Mouse (Mus musculus): ENCODE results near the gene Phf3.
"Not testable (repeated sequence)": the region's sequence is repeated elsewhere in the genome, so short reads cannot be mapped to it uniquely, and the experiment has no call there.

Phf3 gene

DNA sequence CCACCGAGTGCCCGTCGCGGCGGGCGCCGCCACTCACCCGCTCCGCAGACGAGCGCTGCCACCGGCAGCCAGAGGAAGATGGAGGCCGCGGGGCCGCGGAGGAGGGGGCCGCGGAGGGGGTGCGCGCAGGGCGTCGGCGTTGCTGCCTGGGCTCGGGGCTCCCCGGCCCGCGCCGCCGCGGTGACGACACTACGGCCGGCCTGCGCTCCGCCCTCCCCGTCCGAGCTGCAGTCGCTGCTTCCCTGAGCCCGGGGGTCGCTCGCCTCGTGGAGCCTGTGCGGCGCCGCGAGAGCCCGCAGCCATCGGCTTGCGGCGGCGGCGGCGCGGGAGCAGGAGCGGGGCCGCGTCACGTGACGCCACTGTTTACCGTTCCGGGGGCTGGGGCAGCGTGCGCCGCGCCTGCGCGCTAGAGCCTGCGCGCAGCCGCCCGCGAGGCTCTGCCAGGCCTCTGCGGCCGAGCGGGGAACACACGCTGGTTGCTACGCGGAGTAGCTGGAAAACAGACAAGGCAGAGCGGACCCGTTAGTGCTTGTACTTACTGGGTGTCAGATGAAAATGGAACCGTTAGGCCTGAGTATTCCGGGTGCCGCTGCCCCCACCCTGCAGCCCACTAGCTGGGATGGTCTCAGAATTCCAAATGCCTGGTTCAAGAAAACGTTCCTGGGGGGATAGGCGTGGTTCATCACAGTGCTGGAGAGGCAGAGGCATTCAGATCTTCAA is at the start of gene Phf3:
Gene Phf3 (minus strand): TSS at position 381 of the 720 bp plus-strand sequence.
- DNase-seq (ENCODE audit: low read depth, low spot score): peak; percentile 93

DNA sequence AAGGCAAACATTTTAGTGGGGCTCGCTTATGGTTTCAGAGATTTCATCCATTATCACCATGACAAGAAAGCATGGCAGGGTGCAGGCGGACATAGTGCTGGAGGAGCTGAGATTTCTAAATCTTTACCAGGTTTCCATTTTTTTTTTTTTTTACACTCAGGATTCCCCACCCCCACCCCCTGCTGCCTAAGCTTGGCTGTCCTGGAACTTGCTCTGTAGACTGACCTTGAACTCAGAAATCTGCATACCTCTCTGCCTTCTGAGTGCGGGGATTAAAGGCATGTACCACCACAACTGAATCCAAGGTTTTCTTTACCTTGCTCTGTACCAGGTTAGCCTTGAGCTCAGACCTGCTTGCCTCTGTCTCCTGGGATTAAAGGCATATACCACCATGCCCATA is 48.5 kb upstream of the Phf3 start:
- no peak for DNase-seq (ENCODE audit: low read depth, low spot score)

DNA sequence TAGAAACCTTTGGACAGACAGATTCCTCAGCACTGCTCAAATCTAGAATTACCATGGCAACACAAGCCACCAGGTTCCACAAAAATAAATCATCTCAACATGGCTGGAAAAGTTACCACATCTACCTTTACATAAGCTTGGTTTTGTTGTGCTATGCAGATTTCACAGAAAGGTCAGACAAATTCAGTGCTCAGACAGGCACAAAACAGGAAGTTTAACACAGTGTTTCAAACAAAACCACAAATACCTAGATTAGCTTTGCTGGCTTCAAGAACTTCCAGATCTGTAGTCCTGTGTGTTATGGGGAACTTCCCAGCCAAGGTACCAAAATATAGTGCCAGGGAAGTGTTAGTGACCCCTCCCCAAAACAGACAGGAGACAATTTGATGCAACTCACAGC is 47.5 kb upstream of the Phf3 start:
- no peak for DNase-seq (ENCODE audit: low read depth, low spot score)

DNA sequence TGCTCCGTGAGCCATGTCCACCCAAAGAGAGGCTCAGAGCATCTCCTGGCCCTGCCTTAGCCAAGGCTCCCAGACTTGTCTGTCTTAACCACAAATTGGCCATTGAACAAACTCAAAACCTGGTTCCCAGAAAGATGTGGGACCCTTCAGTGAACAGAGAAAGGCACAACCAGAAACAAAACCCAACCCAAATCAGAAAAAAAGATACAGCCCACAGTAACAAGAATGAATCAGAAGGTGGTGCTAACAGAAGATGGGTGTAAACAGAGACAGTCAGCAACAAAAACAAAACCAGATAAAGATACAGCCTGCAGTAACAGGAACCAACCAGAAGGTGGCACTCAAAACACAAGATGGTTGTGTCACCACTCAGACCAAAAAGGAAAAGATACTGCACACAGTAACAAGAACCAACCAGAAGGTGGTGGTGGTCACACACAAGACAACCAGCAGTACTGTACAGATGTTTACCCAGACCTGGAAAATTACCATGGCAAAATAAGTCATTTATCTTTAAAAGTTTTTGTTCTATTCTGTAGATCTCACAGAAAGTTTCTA is 47.0 kb upstream of the Phf3 start:
- DNase-seq (ENCODE audit: low read depth, low spot score): peak; percentile 77

DNA sequence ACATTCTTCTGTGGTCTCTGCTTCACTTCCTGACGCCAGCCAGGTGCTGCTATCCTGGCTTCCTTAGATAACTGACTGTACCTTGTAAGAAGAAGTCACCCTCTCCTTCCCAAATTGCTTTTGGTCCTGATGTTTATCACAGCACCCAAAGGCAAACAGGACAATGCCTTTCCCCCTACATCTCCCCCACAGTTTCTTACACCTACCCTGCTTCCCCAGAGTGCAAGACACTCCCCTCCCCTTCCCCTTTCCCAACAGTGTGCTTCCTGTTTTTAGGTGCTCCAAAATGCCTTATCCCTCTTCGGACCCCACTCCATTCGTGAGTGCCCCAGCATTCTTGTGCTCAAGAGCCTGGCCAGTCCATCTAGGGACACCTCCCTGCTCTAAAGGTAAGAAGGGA is 36.5 kb upstream of the Phf3 start:
- no peak for DNase-seq (ENCODE audit: low read depth, low spot score)

DNA sequence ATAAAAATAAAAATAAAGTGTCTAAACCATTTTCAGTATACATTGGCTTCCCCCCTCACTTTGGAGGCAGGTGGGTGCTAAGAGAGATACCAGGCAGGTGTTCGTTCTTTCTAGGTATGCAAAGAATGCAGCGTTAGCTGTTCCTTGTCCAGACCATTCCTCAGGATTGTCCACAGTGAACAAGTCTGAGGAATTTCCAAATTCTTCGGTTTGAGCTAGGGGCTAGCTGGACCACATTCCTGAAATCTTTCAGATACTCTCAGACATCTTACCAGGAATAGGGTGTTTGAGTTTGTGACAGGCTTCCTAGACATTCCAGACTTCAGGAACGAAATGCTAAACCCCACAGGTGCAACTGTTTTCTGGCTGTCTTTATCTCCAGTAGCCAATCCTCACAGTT is 35.1 kb upstream of the Phf3 start:
- no peak for DNase-seq (ENCODE audit: low read depth, low spot score)

DNA sequence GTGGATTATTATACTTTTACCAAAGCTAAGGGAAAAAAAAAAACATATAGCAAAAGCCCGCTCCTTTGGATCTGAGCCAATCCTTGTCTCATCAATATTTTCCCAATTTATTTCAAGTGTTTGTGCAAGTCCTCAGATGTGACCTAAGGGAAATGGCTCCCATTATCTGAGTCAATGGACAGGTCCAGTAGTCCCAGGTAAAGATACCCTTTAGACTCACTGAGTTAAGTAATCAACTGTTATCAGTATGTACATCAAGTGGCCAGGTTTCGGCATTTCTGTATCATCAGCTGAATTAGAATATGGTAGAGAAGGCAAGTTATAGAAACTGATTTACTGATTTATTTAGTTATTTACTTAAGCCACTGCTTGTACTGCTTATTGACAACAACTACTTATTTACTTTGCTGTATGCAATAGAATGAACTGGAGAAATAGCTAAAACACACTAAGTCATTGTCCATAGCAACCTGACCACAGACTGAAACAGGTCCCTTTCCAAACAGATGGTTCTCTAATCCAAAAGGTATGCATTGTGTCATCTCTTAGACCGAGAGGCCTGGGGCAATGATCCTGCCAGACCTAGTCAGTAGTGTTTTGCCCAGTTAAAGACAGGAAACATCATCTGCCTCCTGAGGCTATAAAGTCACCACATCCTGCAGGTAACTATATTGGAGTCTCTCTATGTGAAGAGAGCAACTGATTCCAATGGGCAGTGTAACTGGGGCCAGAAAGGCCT is 29.9 kb upstream of the Phf3 start:
- no peak for DNase-seq (ENCODE audit: low read depth, low spot score)

DNA sequence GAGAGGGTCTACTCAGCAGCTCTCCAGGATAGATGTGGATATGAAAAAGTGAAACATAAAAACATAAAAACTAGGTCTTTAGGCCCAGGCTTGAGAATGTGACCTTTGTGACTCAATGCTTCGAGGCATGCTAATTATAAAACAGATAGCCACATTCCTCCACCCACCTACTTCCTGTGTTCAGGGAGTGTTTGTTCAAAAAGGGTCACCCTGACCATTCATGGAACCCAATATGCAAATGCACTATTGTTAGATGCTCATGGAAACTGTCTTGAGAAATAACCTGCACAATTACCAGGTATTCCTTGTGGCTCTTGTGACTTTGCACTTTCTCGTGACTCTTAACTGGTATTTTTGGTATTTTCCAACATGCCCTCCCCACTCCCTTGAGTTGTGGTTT is 25.0 kb upstream of the Phf3 start:
- DNase-seq (ENCODE audit: low read depth, low spot score): no peak

DNA sequence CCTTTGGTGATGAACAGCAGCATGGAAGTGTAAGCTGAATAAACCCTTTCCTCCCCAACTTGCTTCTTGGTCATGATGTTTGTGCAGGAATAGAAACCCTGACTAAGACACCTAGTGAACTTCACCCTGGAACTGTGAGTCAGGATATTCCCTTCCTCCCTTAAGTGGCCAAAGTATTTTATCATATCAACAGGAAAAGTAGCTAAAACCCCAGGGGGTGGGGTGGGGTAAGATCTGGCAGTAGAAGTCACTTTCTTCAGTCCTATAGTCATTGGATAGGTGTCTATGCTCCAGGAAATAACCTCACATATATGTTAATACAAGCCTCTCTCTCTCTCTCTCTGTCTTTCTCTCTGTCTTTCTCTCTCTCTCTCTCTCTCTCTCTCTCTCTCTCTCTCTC is 21.6 kb upstream of the Phf3 start:
- DNase-seq (ENCODE audit: low read depth, low spot score): not testable (repeated sequence)

DNA sequence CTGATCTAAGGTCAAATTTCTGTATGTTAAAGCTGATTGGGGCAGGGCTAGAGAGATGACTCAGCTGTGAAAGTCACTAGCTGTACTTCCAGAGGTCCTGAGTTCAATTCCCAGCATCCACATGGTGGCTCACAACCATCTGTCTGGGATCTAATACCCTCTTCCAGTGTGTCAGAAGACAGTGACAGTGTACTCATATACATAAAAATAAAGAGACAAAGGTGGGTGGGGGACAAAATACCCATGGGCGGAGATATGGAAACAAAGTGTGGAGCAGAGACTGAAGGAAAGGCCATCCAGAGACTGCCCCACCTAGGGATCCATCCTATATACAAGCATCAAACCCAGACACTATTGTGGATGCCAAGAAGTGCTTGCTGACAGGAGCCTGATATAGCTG is 10.1 kb upstream of the Phf3 start:
- DNase-seq (ENCODE audit: low read depth, low spot score): not testable (repeated sequence)

DNA sequence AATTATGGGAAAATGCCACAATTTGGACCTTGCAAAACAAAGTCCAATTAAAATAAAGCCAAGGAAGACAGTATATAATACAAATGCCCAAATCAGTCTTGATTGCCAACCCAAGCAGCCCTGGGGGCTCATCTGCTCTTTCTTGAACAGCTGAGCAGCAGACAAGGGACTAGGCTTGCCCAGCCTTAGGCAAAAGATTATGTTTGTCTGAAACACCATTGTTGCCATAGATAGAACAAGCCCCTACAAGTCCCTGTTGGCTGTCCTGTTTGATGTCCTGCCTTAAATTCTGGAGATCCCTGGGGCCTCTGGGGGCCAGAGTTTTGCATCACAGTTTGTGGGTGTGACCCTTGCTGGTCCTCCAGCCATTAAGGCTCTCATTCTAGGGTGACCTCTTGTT is 2.0 kb upstream of the Phf3 start:
- DNase-seq (ENCODE audit: low read depth, low spot score): no peak

DNA sequence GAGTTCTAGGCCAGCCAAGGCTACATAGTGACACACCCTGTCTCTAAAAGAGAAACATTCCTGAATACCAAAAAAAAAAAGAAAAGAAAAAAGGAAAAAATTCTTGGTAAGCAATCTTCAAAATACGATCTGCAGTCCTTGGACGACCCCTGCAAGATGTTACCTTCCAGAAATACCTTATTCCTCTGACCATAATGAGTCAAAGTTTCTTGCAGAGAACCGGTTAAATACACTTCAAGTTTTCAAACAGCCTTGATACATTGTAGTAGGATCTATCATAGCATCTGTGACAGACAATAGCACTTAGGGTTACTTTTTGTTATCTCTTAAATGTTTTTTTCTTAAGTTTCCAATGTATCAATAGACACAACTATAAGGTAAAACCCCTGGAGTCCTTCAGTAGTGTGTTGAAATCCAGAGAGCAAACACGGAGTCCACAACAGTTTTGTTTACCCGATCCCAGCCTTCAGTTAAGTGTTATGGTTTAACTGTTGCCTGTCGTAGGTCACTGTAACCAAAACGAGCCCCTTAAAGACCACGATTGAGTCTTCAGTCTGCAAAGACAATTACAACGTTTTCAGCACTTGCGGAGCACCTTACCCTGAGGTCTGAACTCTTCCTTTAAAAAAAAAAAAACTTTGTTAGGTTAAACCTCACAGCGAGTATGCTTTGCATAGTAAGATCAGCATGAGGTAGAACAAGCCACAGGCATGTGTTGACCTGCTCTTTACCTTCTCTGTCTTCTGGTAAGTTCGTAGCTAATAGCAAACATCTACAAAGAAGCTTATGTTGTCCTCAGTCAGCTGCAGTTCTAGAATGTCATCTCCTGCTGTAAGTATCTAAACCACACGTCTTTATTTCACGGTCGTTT is 775 bp upstream of the Phf3 start:
- peak; percentile 46 for DNase-seq (ENCODE audit: low read depth, low spot score)

DNA sequence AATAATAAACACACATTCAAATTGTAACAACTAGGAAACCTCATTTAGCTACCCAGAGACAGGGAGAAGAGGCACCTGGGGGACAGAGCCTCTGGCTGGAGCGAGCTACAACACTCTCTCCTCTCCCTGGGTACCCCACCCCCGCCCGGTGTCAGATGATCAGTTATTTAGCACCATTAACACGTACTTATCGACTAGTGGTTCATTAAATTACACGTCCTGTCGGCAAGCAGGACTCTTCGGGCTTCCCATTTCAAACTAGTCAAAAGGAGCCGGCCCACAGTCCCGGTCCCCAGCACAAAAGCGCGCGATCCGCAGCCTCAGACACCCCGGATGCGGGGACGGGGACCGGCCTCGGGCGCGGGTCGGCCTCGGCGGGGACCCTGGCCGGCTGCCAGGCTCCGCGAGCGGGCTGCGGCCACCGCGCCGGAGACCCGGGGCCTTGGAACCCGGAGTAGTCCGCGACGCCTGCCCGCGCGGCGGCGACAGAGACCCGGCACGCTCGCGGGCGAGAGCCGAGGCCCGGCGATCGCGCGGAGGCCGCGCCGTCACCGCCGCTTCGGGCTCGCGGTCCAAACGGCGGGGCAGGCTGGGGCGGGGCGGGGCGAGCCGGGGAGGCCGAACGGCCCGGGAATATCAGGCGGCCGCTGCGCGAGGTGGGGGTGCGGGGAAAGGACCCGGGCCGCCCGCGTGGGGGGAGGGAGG is 733 bp downstream of the Phf3 start:
- peak; percentile 81 for DNase-seq (ENCODE audit: low read depth, low spot score)

DNA sequence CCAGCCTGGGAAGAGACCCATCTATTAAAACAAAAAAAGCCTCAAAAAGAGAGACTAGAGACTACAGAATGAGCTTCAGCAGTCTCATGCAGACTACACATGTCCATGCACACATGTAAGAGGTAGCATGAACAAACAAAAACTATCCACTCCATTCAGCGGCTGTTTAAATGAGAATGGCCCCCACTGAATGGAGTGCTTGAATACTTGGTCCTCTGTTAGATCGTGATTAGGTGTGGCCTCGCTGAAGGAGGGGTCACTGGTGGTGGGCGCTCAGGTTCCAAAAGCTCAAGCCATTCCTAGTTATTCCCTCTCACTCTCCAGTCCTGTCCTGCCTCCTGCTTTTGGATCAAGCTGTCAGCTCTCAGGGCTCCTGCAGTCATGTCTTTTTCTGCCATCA is 5.9 kb downstream of the Phf3 start:
- DNase-seq (ENCODE audit: low read depth, low spot score): no peak

DNA sequence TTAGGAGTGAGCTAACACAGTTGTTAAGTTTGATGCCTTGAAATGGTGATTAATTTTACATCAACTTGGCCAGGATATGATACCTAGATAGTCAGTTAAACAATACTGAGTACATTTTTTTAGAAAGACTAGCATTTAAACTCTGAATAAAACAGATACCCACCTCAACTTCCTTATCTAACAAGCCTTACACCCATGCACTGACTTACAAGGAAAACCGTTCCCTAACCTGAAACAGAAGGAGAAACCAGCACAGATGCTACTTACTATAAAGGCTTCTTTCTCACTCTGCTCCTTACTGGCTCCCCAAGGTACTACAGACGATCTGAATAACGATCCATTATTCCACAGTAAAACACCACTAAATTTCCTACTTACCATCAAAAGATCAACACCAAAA is 21.2 kb downstream of the Phf3 start:
- DNase-seq (ENCODE audit: low read depth, low spot score): no peak

DNA sequence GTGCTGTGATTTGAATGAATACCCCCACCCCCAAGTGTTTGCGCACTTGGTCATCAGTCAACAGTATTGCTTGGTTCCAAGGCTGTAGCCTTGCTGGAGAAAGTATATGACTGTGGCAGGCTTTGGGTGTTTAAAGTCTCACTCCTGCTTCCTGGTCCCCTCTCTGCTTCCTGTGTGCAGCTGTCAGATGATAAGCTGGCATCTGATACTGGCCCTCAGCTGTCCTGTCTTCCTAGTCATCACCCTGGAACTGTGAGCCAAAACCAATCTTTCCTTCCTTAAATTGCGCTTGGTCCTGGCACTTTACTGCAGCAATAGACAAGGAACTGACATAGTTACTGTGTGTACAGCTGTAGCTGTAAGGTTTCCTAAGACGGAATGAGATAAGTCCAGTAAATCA is 21.8 kb downstream of the Phf3 start:
- no peak for DNase-seq (ENCODE audit: low read depth, low spot score)

DNA sequence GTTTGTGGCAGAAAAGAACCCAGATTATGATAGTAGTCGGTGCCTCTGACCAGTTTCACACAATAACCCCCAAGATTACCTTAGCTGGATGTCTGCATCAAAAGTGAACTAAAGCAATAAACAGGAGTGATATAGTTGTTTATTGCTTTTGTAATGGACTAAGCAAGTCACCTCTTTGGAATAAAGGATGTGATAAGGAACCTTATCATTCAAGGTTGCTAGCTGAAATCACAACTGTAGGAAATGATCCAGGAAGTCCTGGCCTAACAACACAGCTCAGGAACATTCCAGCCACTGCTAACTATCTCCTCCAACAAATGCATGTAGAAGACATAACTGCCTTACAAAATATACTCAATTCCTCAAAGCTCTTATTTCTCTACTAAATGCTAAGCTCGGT is 22.8 kb downstream of the Phf3 start:
- DNase-seq (ENCODE audit: low read depth, low spot score): no peak

DNA sequence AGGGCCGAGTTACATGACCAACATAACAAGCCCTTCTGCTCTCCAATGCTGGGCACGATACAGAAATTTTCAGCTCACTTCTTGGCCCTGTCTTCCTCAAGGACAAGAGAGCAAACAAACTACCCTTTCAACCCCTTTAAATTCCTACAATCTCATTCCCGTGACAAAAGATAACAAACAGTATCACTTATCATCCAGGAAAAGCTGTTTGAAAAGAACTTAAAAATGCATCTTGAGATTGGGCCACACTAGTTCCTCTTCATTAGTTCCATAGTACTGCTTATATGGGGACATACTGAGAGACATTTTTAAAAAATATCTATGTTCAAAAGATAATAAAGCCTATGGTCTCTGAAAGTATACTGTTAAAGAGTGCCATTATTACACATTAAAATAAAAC is 23.8 kb downstream of the Phf3 start:
- no peak for DNase-seq (ENCODE audit: low read depth, low spot score)

DNA sequence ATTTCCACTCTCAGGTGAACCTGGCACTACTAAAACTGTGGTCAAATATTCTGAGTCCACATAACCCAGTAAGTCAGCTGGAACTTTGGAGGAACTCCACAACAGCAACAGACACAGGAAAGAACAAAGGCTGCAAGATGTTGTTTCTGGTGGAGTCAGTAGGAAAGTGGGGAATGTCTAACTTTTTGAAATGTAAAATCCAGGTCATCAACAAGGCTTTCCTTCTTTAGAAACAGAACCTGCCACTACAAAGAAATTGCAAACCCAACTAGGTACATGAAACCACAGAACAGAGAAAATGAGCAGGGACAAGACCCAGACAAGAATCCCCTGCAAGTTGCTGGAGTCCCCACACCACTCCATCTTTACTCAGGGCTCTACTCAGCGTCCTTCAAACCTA is 26.0 kb downstream of the Phf3 start:
- no peak for DNase-seq (ENCODE audit: low read depth, low spot score)

DNA sequence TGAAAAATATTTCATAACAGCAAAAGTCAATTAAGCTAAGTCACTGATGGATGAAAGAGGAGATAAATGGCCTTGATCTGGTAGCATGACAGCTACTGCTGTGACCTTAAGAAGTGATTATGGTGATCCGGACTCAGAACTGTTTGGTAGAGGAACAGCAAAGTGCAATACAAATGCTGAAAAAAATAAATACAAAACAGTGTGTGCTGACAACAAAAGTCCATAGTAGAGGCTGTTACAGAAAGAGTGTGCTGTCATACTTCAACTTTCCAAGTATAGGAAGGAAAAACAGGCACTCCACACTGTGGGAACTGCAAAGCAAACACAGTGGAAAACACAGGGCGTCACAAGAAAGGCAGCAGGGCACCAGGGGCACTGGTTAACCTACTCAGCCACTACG is 34.1 kb downstream of the Phf3 start:
- DNase-seq (ENCODE audit: low read depth, low spot score): no peak

DNA sequence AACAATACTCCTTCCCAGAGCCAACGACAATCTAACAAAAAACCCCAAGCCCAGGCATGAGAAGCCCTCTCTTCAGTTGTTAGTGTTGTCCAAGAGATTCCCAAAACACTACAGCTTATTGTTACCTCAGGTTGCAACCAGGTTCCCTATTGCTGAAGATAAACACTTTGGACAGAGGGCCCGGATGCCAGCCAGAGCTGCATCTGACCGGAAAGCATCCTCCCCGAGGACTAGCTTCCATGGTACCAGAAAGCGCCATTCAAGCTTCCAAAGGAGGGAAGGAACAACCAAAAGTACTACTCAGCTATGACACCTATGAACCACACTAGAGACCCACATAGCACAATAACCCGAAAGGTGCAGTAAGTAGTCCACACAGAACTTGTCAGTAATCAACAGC is 38.2 kb downstream of the Phf3 start:
- no peak for DNase-seq (ENCODE audit: low read depth, low spot score)

DNA sequence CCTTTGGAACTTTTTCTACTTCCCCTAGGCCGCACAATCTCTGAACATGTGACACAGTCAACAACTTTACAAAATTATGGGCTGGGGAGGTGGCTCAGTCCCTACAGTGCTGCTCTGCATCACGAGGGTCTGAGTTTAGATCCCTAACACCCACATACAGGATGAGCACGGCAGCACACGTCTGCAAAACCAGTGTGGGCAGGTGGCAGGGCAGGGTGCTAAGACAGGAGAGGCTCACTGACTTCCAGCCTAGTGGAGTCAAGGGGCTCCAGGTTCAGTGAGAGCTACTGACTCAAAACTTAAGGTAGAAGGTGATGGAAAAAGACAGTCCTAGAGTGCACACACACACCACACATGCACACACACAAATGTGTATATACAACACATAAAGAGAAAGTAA is 40.9 kb downstream of the Phf3 start:
- no peak for DNase-seq (ENCODE audit: low read depth, low spot score)
